Mouse (Mus musculus): ENCODE data around the gene Serinc3. TPM values are rescaled to one million over a fixed set of nuclear protein-coding genes. Genes with fewer than 3 reads are reported as not detected.
"Not testable (repeated sequence)": the region's sequence is repeated elsewhere in the genome, so short reads cannot be mapped to it uniquely, and the experiment has no call there.

The Serinc3 gene
- polyA plus RNA-seq, 1 experiment from 2014 or later: 39.3 TPM

DNA sequence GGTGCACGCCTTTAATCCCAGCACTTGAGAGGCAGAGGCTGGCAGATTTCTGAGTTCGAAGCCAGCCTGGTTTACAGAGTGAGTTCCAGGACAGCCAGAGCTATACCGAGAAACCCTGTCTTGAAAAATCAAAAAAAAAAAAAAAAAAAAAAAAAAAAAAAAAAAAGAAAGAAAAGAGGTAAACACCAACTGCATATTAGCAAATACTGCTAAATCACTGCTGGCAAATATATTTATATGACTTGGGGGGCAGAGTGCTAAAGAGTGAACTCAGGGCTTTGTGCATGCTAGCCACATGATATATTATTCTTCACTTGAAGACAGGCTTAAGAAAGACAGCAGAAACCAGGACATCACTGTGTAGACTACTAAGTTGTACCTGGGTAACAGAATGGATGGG, 23.5 kb downstream of the Serinc3 start:
- H3K4me3 ChIP-seq (replicated peaks; ENCODE audit: low read depth, low read length); H3K4me2 ChIP-seq (ENCODE audit: low read length); H3K27ac ChIP-seq (replicated peaks; ENCODE audit: low read depth, low read length); ATAC-seq (ENCODE audit: low FRiP score, low TSS enrichment); H3K9ac ChIP-seq (replicated peaks; ENCODE audit: low read length); H3K9me3 ChIP-seq (ENCODE audit: control insufficient read depth, low read length); H3K27me3 ChIP-seq (ENCODE audit: control insufficient read depth, insufficient read depth, low read length); H3K4me1 ChIP-seq (ENCODE audit: control insufficient read depth, insufficient read depth, low read length); DNase-seq: not testable (repeated sequence)
- H3K36me3 ChIP-seq (ENCODE audit: control insufficient read depth, insufficient read depth, low read length): peaks cover 90% of the 10 kb centered on the region
- WGBS: 90% methylated on average over 3 of the region's 3 CpGs

DNA sequence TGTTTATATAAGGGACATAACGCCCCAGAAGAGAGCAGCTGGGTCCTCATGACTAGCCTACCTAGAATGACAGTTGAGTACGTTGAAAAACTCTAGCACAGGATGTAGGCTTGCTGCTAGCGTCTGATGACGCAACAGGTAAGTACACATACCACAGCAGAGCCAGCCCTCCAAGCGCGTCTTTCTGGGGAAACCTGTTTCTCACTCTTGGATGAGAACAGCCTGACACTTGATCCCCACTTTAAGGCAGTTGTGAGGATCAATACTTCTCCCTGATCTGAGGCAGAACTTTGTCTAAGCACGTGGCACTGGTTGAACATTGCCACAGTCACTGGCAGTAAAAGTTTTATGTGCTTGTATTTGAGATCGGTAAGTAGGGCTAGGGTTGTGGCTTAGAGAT, 24.5 kb downstream of the Serinc3 start:
- DNase-seq (no peak), ATAC-seq (ENCODE audit: low FRiP score, low TSS enrichment) (no peak)
- Histone ChIP-seq H3K4me1 (ENCODE audit: control insufficient read depth, insufficient read depth, low read length) (no peaks in the 10 kb centered on the region), H3K27me3 (ENCODE audit: control insufficient read depth, insufficient read depth, low read length) (no peaks in the 10 kb centered on the region), H3K9ac (replicated peaks; ENCODE audit: low read length) (no peak overlapping the region), H3K36me3 (ENCODE audit: control insufficient read depth, insufficient read depth, low read length) (peaks cover 90% of the 10 kb centered on the region), H3K27ac (replicated peaks; ENCODE audit: low read depth, low read length) (no peak overlapping the region), H3K4me2 (ENCODE audit: low read length) (no peak overlapping the region), H3K4me3 (replicated peaks; ENCODE audit: low read depth, low read length) (no peak overlapping the region), H3K9me3 (ENCODE audit: control insufficient read depth, low read length) (no peaks in the 10 kb centered on the region)
- 94% methylated on average over 8 of the region's 8 CpGs for WGBS

DNA sequence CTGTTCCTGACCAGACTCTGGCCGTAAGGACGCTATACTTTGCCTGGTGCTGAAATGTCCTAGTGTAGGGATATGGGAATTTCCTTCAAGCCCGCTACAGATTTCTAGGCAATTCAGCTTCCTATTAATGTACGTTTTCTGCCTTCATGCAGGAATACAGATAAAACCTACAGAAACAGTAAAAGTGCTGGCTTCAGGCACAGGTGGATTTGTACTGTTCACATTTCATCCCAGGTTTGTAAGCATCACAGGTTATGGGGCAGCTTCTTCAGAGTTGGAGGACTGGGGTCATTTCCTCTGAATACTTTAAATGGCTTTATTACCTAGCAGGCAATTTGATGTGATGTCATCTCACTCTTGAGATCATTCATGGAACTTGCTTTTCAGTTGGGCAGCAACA, 27.1 kb downstream of the Serinc3 start:
- Histone ChIP-seq H3K27me3 (ENCODE audit: control insufficient read depth, insufficient read depth, low read length) (no peaks in the 10 kb centered on the region), H3K36me3 (ENCODE audit: control insufficient read depth, insufficient read depth, low read length) (peaks cover 94% of the 10 kb centered on the region), H3K4me3 (replicated peaks; ENCODE audit: low read depth, low read length) (no peak overlapping the region), H3K4me1 (ENCODE audit: control insufficient read depth, insufficient read depth, low read length) (no peaks in the 10 kb centered on the region), H3K9me3 (ENCODE audit: control insufficient read depth, low read length) (no peaks in the 10 kb centered on the region), H3K27ac (replicated peaks; ENCODE audit: low read depth, low read length) (no peak overlapping the region), H3K4me2 (ENCODE audit: low read length) (no peak overlapping the region), H3K9ac (replicated peaks; ENCODE audit: low read length) (no peak overlapping the region)
- ATAC-seq (ENCODE audit: low FRiP score, low TSS enrichment) (no peak), DNase-seq (no peak)
- 92% methylated on average over 4 of the region's 4 CpGs for WGBS

GRCm38 (mm10) chr2:163617232-163617863, 27.6 kb downstream of the Serinc3 start:
- Histone ChIP-seq H3K9ac (replicated peaks; ENCODE audit: low read length) (no peak overlapping the region), H3K36me3 (ENCODE audit: control insufficient read depth, insufficient read depth, low read length) (peaks cover 91% of the 10 kb centered on the region), H3K4me3 (replicated peaks; ENCODE audit: low read depth, low read length) (no peak overlapping the region), H3K9me3 (ENCODE audit: control insufficient read depth, low read length) (no peaks in the 10 kb centered on the region), H3K4me1 (ENCODE audit: control insufficient read depth, insufficient read depth, low read length) (no peaks in the 10 kb centered on the region), H3K27ac (replicated peaks; ENCODE audit: low read depth, low read length) (no peak overlapping the region), H3K27me3 (ENCODE audit: control insufficient read depth, insufficient read depth, low read length) (no peaks in the 10 kb centered on the region), H3K4me2 (ENCODE audit: low read length) (no peak overlapping the region)
- DNase-seq (no peak), ATAC-seq (ENCODE audit: low FRiP score, low TSS enrichment) (no peak)
- WGBS: 87% methylated on average over 3 of the region's 3 CpGs

DNA sequence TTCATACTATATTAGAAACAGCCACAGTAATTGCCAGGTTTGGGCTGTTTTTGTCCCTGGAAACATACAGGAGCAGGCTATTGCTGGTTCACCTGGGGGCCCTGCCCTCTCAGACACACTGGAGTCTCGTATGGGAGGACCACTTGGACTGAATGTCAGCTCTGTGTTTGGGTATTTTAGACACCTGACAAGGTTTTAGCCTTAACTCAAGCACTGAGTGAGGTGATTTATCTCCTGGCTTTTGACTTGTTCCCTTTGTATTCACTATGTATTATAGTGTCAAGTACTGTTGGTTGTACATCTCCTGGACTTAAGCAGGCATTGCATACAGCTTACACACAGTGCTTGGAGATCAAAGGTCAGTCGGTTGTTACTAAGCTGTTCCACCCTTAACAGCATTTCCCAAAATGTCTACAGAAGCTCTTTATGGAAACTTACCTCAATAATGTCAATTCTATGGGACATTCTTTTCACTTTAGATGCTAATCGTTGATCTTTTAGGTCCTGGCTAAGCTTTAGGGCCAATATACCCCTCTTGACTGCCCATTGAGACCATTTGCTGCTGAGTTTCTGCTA, 28.2 kb downstream of the Serinc3 start:
- peaks cover 91% of the 10 kb centered on the region for H3K36me3 ChIP-seq (ENCODE audit: control insufficient read depth, insufficient read depth, low read length)
- H3K9me3 ChIP-seq (ENCODE audit: control insufficient read depth, low read length): no peaks in the 10 kb centered on the region
- no peaks in the 10 kb centered on the region for H3K4me1 ChIP-seq (ENCODE audit: control insufficient read depth, insufficient read depth, low read length)
- DNase-seq: no peak
- H3K4me3 ChIP-seq (replicated peaks; ENCODE audit: low read depth, low read length): no peak overlapping the region
- no peak overlapping the region for H3K27ac ChIP-seq (replicated peaks; ENCODE audit: low read depth, low read length)
- 75% methylated on average over 3 of the region's 3 CpGs for WGBS
- H3K4me2 ChIP-seq (ENCODE audit: low read length): no peak overlapping the region
- no peak for ATAC-seq (ENCODE audit: low FRiP score, low TSS enrichment)
- no peaks in the 10 kb centered on the region for H3K27me3 ChIP-seq (ENCODE audit: control insufficient read depth, insufficient read depth, low read length)
- H3K9ac ChIP-seq (replicated peaks; ENCODE audit: low read length): no peak overlapping the region

- Histone ChIP-seq H3K27ac (replicated peaks; ENCODE audit: low read depth, low read length) (no peak overlapping the region), H3K9me3 (ENCODE audit: control insufficient read depth, low read length) (no peaks in the 10 kb centered on the region), H3K4me3 (replicated peaks; ENCODE audit: low read depth, low read length) (no peak overlapping the region), H3K9ac (replicated peaks; ENCODE audit: low read length) (no peak overlapping the region), H3K4me2 (ENCODE audit: low read length) (no peak overlapping the region), H3K27me3 (ENCODE audit: control insufficient read depth, insufficient read depth, low read length) (no peaks in the 10 kb centered on the region), H3K36me3 (ENCODE audit: control insufficient read depth, insufficient read depth, low read length) (peaks cover 91% of the 10 kb centered on the region), H3K4me1 (ENCODE audit: control insufficient read depth, insufficient read depth, low read length) (no peaks in the 10 kb centered on the region)
- ATAC-seq (ENCODE audit: low FRiP score, low TSS enrichment) (no peak), DNase-seq (no peak)
- 94% methylated on average over 4 of the region's 4 CpGs for WGBS
These were observed 28.9 kb downstream of the Serinc3 start for GRCm38 (mm10) chr2:163615906-163616651.

- H3K9ac ChIP-seq (replicated peaks; ENCODE audit: low read length): no peak overlapping the region
- ATAC-seq (ENCODE audit: low FRiP score, low TSS enrichment): no peak
These were observed 29.5 kb downstream of the Serinc3 start for GRCm38 (mm10) chr2:163615401-163615800.

GRCm38 (mm10) chr2:163613990-163614389, 30.9 kb downstream of the Serinc3 start:
- H3K9ac ChIP-seq (replicated peaks; ENCODE audit: low read length): no peak overlapping the region
- peaks cover 83% of the 10 kb centered on the region for H3K36me3 ChIP-seq (ENCODE audit: control insufficient read depth, insufficient read depth, low read length)
- WGBS: 94% methylated on average over 4 of the region's 4 CpGs
- H3K4me2 ChIP-seq (ENCODE audit: low read length): no peak overlapping the region
- H3K4me3 ChIP-seq (replicated peaks; ENCODE audit: low read depth, low read length): no peak overlapping the region
- H3K27ac ChIP-seq (replicated peaks; ENCODE audit: low read depth, low read length): no peak overlapping the region
- H3K4me1 ChIP-seq (ENCODE audit: control insufficient read depth, insufficient read depth, low read length): no peaks in the 10 kb centered on the region
- ATAC-seq (ENCODE audit: low FRiP score, low TSS enrichment) (no peak), DNase-seq (no peak)
- no peaks in the 10 kb centered on the region for H3K9me3 ChIP-seq (ENCODE audit: control insufficient read depth, low read length)
- no peaks in the 10 kb centered on the region for H3K27me3 ChIP-seq (ENCODE audit: control insufficient read depth, insufficient read depth, low read length)

More at GRCm38 (mm10) chr2:163615401-163615800, 29.5 kb downstream of the Serinc3 start:
- H3K27me3 ChIP-seq (ENCODE audit: control insufficient read depth, insufficient read depth, low read length): no peaks in the 10 kb centered on the region
- H3K9me3 ChIP-seq (ENCODE audit: control insufficient read depth, low read length): no peaks in the 10 kb centered on the region
- H3K36me3 ChIP-seq (ENCODE audit: control insufficient read depth, insufficient read depth, low read length): peaks cover 90% of the 10 kb centered on the region
- WGBS: 91% methylated on average over 9 of the region's 9 CpGs
- no peaks in the 10 kb centered on the region for H3K4me1 ChIP-seq (ENCODE audit: control insufficient read depth, insufficient read depth, low read length)
- no peak overlapping the region for H3K4me3 ChIP-seq (replicated peaks; ENCODE audit: low read depth, low read length)
- no peak overlapping the region for H3K27ac ChIP-seq (replicated peaks; ENCODE audit: low read depth, low read length)
- H3K4me2 ChIP-seq (ENCODE audit: low read length): no peak overlapping the region
- DNase-seq: no peak

GRCm38 (mm10) chr2:163613206-163613605, 31.7 kb downstream of the Serinc3 start:
- no peak overlapping the region for H3K4me3 ChIP-seq (replicated peaks; ENCODE audit: low read depth, low read length)
- DNase-seq (no peak), ATAC-seq (ENCODE audit: low FRiP score, low TSS enrichment) (no peak)
- no peak overlapping the region for H3K27ac ChIP-seq (replicated peaks; ENCODE audit: low read depth, low read length)
- no peaks in the 10 kb centered on the region for H3K4me1 ChIP-seq (ENCODE audit: control insufficient read depth, insufficient read depth, low read length)
- no peaks in the 10 kb centered on the region for H3K27me3 ChIP-seq (ENCODE audit: control insufficient read depth, insufficient read depth, low read length)
- peaks cover 76% of the 10 kb centered on the region for H3K36me3 ChIP-seq (ENCODE audit: control insufficient read depth, insufficient read depth, low read length)
- 96% methylated on average over 5 of the region's 5 CpGs for WGBS
- no peak overlapping the region for H3K9ac ChIP-seq (replicated peaks; ENCODE audit: low read length)
- no peaks in the 10 kb centered on the region for H3K9me3 ChIP-seq (ENCODE audit: control insufficient read depth, low read length)
- H3K4me2 ChIP-seq (ENCODE audit: low read length): no peak overlapping the region

All from midbrain, embryonic 14.5 days (tissue).